Mouse (Mus musculus) hindbrain, embryonic 14.5 days (tissue): Measurements from ENCODE around the gene Slf2. TPM values are rescaled to one million over a fixed set of nuclear protein-coding genes. Genes with fewer than 3 reads are reported as not detected.

Experiments used
- ATAC-seq: fragments of 200-750 bp; cut with Nextera tagmentation; 2 replicates; pipeline ENCODE4 v1.8.0; 2017; ENCODE audit warnings: moderate number of reproducible peaks, mild to moderate bottlenecking, moderate TSS enrichment, moderate library complexity; ENCODE audit not compliant: low FRiP score
- DNase-seq: peaks from one replicate; pipeline ENCODE4 v3.0.0-alpha.2; 2015; ENCODE audit warnings: low spot score
- H3K27ac ChIP-seq: fragments of 300-500 bp; sonication (generic); 2 replicates; pipeline ENCODE4 v1.5.1; 2014; ENCODE audit warnings: mild to moderate bottlenecking, moderate library complexity
- H3K27me3 ChIP-seq: fragments of 300-500 bp; sonication (generic); 2 replicates; pipeline ENCODE4 v1.6.1; 2014; ENCODE audit warnings: mild to moderate bottlenecking, low read length, mixed read lengths; ENCODE audit not compliant: control insufficient read depth, insufficient read depth
- H3K36me3 ChIP-seq: fragments of 300-500 bp; sonication (generic); replicated peaks from 2 replicates; pipeline ENCODE4 v1.6.1; 2014; ENCODE audit not compliant: control insufficient read depth, insufficient read depth
- H3K4me1 ChIP-seq: fragments of 300-500 bp; sonication (generic); replicated peaks from 2 replicates; pipeline ENCODE4 v1.6.1; 2014; ENCODE audit warnings: antibody characterized with exemption, low read length, mixed read lengths; ENCODE audit not compliant: control insufficient read depth, insufficient read depth
- H3K4me2 ChIP-seq: fragments of 300-500 bp; sonication (generic); replicated peaks from 2 replicates; pipeline ENCODE4 v1.6.1; 2014; ENCODE audit warnings: mild to moderate bottlenecking, moderate library complexity
- H3K4me3 ChIP-seq: fragments of 300-500 bp; sonication (generic); replicated peaks from 2 replicates; pipeline ENCODE4 v1.5.1; 2014; ENCODE audit warnings: mild to moderate bottlenecking, low read length
- H3K9ac ChIP-seq: fragments of 300-500 bp; sonication (generic); 2 replicates; pipeline ENCODE4 v1.6.1; 2014
- H3K9me3 ChIP-seq: fragments of 300-500 bp; sonication (generic); 2 replicates; pipeline ENCODE4 v1.6.1; 2016; ENCODE audit warnings: low read length; ENCODE audit not compliant: control insufficient read depth
- WGBS: fragments of 180-500 bp; shearing (Covaris S2); extraction: QIAGEN DNeasy Blood & Tissue Kit; methylation state at CpG from one replicate; pipeline ENCODE4 v1.1.7; 2014; 5-methylcytosine and 5-hydroxymethylcytosine counted together
- polyA plus RNA-seq: library from polyadenylated mRNA; unstranded; fragments of >200 nt; fragmentation: Nextera tagmentation; extraction: Ambion mirVana; gene quantifications from 2 replicates; pipeline ENCODE4 v1.2.1, GENCODE M21; 2014

The Slf2 gene
- polyA plus RNA-seq, 1 experiment from 2014 or later, result 34.8 TPM

GRCm38 (mm10) chr19:44896450-44896849, 34.5 kb upstream of the Slf2 start:
- Histone ChIP-seq H3K9ac (no peak overlapping the region), H3K9me3 (no peaks in the 10 kb centered on the region), H3K27me3 (peaks cover 44% of the 10 kb centered on the region), H3K4me3 (no peak overlapping the region), H3K36me3 (no peaks in the 10 kb centered on the region), H3K27ac (no peak overlapping the region), H3K4me1 (peaks cover 29% of the 10 kb centered on the region), H3K4me2 (no peak overlapping the region)
- no peak for DNase-seq
- WGBS, result 74% methylated on average over 6 of the region's 6 CpGs
- ATAC-seq, result no peak

GRCm38 (mm10) chr19:44897521-44897920, 33.4 kb upstream of the Slf2 start:
- Histone ChIP-seq H3K36me3 (no peaks in the 10 kb centered on the region), H3K9ac (no peak overlapping the region), H3K27ac (no peak overlapping the region), H3K4me3 (no peak overlapping the region), H3K9me3 (no peaks in the 10 kb centered on the region), H3K27me3 (peaks cover 36% of the 10 kb centered on the region), H3K4me1 (peaks cover 29% of the 10 kb centered on the region), H3K4me2 (no peak overlapping the region)
- no peak for ATAC-seq
- DNase-seq, result no peak
- WGBS, result 75% methylated on average over 5 of the region's 5 CpGs

GRCm38 (mm10) chr19:44898646-44899045, 32.3 kb upstream of the Slf2 start:
- ATAC-seq, result no peak

GRCm38 (mm10) chr19:44899104-44899793, 31.7 kb upstream of the Slf2 start:
- DNase-seq, result no peak
- ATAC-seq, result no peak
- no peak overlapping the region for H3K4me2 ChIP-seq
- no peaks in the 10 kb centered on the region for H3K36me3 ChIP-seq
- no peaks in the 10 kb centered on the region for H3K9me3 ChIP-seq
- WGBS, result 37% methylated on average over 9 of the region's 9 CpGs
- peak overlapping the region; percentile 77 for H3K27ac ChIP-seq
- peaks cover 22% of the 10 kb centered on the region for H3K4me1 ChIP-seq
- peak overlapping the region; percentile 36; the same call in 1 of the 2 replicates for H3K9ac ChIP-seq
- H3K4me3 ChIP-seq, result no peak overlapping the region
- peaks cover 20% of the 10 kb centered on the region for H3K27me3 ChIP-seq

More at GRCm38 (mm10) chr19:44898646-44899045, 32.3 kb upstream of the Slf2 start:
- Histone ChIP-seq H3K9me3 (no peaks in the 10 kb centered on the region), H3K4me3 (no peak overlapping the region), H3K9ac (no peak overlapping the region), H3K27ac (no peak overlapping the region), H3K4me1 (peaks cover 22% of the 10 kb centered on the region), H3K4me2 (no peak overlapping the region), H3K36me3 (no peaks in the 10 kb centered on the region), H3K27me3 (peaks cover 26% of the 10 kb centered on the region)
- DNase-seq, result no peak
- WGBS, result 46% methylated on average over 3 of the region's 3 CpGs

- no peaks in the 10 kb centered on the region for H3K9me3 ChIP-seq
- H3K27ac ChIP-seq, result peak overlapping the region; percentile 77
- peak overlapping the region; percentile 36; the same call in 1 of the 2 replicates for H3K9ac ChIP-seq
- peak; percentile 50 for DNase-seq
- H3K4me2 ChIP-seq, result peak overlapping the region; percentile 21
- peak; percentile 84 for ATAC-seq
- H3K4me1 ChIP-seq, result peaks cover 22% of the 10 kb centered on the region
- peaks cover 16% of the 10 kb centered on the region for H3K27me3 ChIP-seq
- 13% methylated on average over 21 of the region's 22 CpGs for WGBS
- no peaks in the 10 kb centered on the region for H3K36me3 ChIP-seq
- H3K4me3 ChIP-seq, result no peak overlapping the region
Observed at GRCm38 (mm10) chr19:44899947-44900773, 30.8 kb upstream of the Slf2 start.

GRCm38 (mm10) chr19:44901047-44901446, 29.9 kb upstream of the Slf2 start:
- Histone ChIP-seq H3K27ac (no peak overlapping the region; the same call in 1 of the 2 replicates), H3K27me3 (peaks cover 9% of the 10 kb centered on the region), H3K9ac (no peak overlapping the region), H3K4me3 (no peak overlapping the region), H3K4me2 (no peak overlapping the region), H3K4me1 (peaks cover 22% of the 10 kb centered on the region), H3K9me3 (no peaks in the 10 kb centered on the region), H3K36me3 (no peaks in the 10 kb centered on the region)
- no peak for DNase-seq
- 68% methylated on average over 3 of the region's 3 CpGs for WGBS
- 0 out of 2 replicates have a peak, but pooled peaks have one; percentile 21 for ATAC-seq

GRCm38 (mm10) chr19:44902324-44902723, 28.6 kb upstream of the Slf2 start:
- no peak for DNase-seq

GRCm38 (mm10) chr19:44903343-44904000, 27.5 kb upstream of the Slf2 start:
- Histone ChIP-seq H3K4me1 (peaks cover 31% of the 10 kb centered on the region), H3K36me3 (no peaks in the 10 kb centered on the region), H3K9me3 (no peaks in the 10 kb centered on the region), H3K9ac (no peak overlapping the region), H3K4me2 (no peak overlapping the region), H3K27ac (no peak overlapping the region), H3K4me3 (no peak overlapping the region), H3K27me3 (no peaks in the 10 kb centered on the region)
- DNase-seq (no peak), ATAC-seq (no peak)
- 69% methylated on average over 6 of the region's 6 CpGs for WGBS

More at GRCm38 (mm10) chr19:44902324-44902723, 28.6 kb upstream of the Slf2 start:
- no peaks in the 10 kb centered on the region for H3K27me3 ChIP-seq
- no peaks in the 10 kb centered on the region for H3K9me3 ChIP-seq
- no peak overlapping the region for H3K27ac ChIP-seq
- peaks cover 22% of the 10 kb centered on the region for H3K4me1 ChIP-seq
- H3K9ac ChIP-seq, result no peak overlapping the region
- H3K4me3 ChIP-seq, result no peak overlapping the region
- no peak for ATAC-seq
- WGBS, result 83% methylated on average over 4 of the region's 4 CpGs
- H3K36me3 ChIP-seq, result no peaks in the 10 kb centered on the region
- no peak overlapping the region for H3K4me2 ChIP-seq

GRCm38 (mm10) chr19:44904141-44904720, 26.7 kb upstream of the Slf2 start:
- DNase-seq (no peak), ATAC-seq (no peak)
- H3K27ac ChIP-seq, result no peak overlapping the region
- H3K9ac ChIP-seq, result no peak overlapping the region
- no peaks in the 10 kb centered on the region for H3K9me3 ChIP-seq
- H3K4me3 ChIP-seq, result no peak overlapping the region
- WGBS, result 48% methylated on average over 6 of the region's 6 CpGs
- H3K27me3 ChIP-seq, result no peaks in the 10 kb centered on the region
- no peaks in the 10 kb centered on the region for H3K36me3 ChIP-seq
- peaks cover 26% of the 10 kb centered on the region for H3K4me1 ChIP-seq
- no peak overlapping the region for H3K4me2 ChIP-seq
